Mouse (Mus musculus): ENCODE measurements around the gene Obox2.
"Not testable (repeated sequence)": the region's sequence is repeated elsewhere in the genome, so short reads cannot be mapped to it uniquely, and the experiment has no call there.

DNA sequence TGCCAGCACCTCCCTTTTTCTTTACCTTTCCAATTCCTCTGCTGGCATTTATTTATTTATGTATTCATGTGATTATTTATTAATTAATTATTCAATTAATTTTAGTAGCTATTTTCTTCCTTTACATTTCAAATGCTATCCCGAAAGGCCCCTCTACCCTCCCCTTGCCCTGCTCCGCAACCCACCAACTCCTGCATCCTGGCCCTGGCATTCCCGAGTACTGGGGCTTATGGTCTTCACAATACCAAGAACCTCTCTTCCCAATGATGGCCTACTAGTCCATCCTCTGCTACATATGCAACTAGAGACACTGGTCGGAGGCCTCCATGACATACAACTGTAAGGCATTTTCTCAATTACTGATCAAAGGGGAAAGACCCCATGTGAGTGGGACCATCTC lies 37.0 kb downstream of the Obox2 start:
- not testable (repeated sequence) for TF ChIP-seq CTCF (IDR thresholded peaks at IDR 0.05; ENCODE audit: borderline replicate concordance, control insufficient read depth, extremely low read depth, insufficient read depth, low read length, poor library complexity); POLR2A (IDR thresholded peaks at IDR 0.05; ENCODE audit: control insufficient read depth, extremely low read depth, insufficient read depth, low read length, poor library complexity)
